Mouse (Mus musculus) stomach, postnatal 0 days (tissue): ENCODE measurements around the gene Unc13a. TPM values are rescaled to one million over a fixed set of nuclear protein-coding genes. Genes with fewer than 3 reads are reported as not detected.

Experiments
- ATAC-seq: fragments of 200-750 bp; cut with Nextera tagmentation; 2 replicates; pipeline ENCODE4 v1.8.0; 2017; ENCODE audit not compliant: low FRiP score, low TSS enrichment
- DNase-seq: peaks from one replicate; pipeline ENCODE4 v3.0.0-alpha.2; 2016; ENCODE audit warnings: low spot score
- H3K27ac ChIP-seq: fragments of 300-500 bp; sonication (generic); replicated peaks from 2 replicates; pipeline ENCODE4 v1.5.1; 2014; ENCODE audit warnings: mild to moderate bottlenecking, control low read depth
- H3K27me3 ChIP-seq: fragments of 300-500 bp; sonication (generic); 2 replicates; pipeline ENCODE4 v1.6.1; 2014; ENCODE audit warnings: low read length; ENCODE audit not compliant: control insufficient read depth, insufficient read depth
- H3K36me3 ChIP-seq: fragments of 300-500 bp; sonication (generic); 2 replicates; pipeline ENCODE4 v1.6.1; 2014; ENCODE audit warnings: low read length, mixed read lengths; ENCODE audit not compliant: control insufficient read depth, insufficient read depth
- H3K4me1 ChIP-seq: fragments of 300-500 bp; sonication (generic); replicated peaks from 2 replicates; pipeline ENCODE4 v1.6.1; 2014; ENCODE audit warnings: antibody characterized with exemption; ENCODE audit not compliant: control insufficient read depth, insufficient read depth
- H3K4me2 ChIP-seq: fragments of 300-500 bp; sonication (generic); replicated peaks from 2 replicates; pipeline ENCODE4 v1.6.1; 2014; ENCODE audit warnings: low read depth, mild to moderate bottlenecking, control low read depth, moderate library complexity
- H3K4me3 ChIP-seq: fragments of 300-500 bp; sonication (generic); 2 replicates; pipeline ENCODE4 v1.5.1; 2014; ENCODE audit warnings: low read depth, low read length, control low read depth
- H3K9ac ChIP-seq: fragments of 300-500 bp; sonication (generic); 2 replicates; pipeline ENCODE4 v1.6.1; 2014; ENCODE audit warnings: mild to moderate bottlenecking, low read length, control low read depth, mixed read lengths
- H3K9me3 ChIP-seq: fragments of 300-500 bp; sonication (generic); 2 replicates; pipeline ENCODE4 v1.6.1; 2016; ENCODE audit warnings: low read length; ENCODE audit not compliant: control insufficient read depth
- CTCF ChIP-seq: IDR thresholded peaks from 2 replicates; pipeline ENCODE4 v1.5.1; 2016; ENCODE audit warnings: antibody characterized with exemption, low read depth, mild to moderate bottlenecking, moderate library complexity
- EP300 ChIP-seq: optimal IDR thresholded peaks from 2 replicates; pipeline ENCODE3; 2016; ENCODE audit warnings: antibody characterized with exemption
- WGBS: fragments of 180-500 bp; shearing (Covaris S2); extraction: QIAGEN DNeasy Blood & Tissue Kit; methylation state at CpG from one replicate; pipeline ENCODE4 v1.1.7; 2014; 5-methylcytosine and 5-hydroxymethylcytosine counted together
- polyA plus RNA-seq: library from polyadenylated mRNA; unstranded; fragments of >200 nt; fragmentation: Nextera tagmentation; extraction: Ambion mirVana; gene quantifications from 2 replicates; pipeline ENCODE4 v1.2.1, GENCODE M21; 2015

The Unc13a gene
- polyA plus RNA-seq, 1 experiment from 2014 or later = 0.46 TPM

- H3K36me3 ChIP-seq = no peaks in the 10 kb centered on the region
- peaks cover 3% of the 10 kb centered on the region for H3K4me1 ChIP-seq
- H3K9ac ChIP-seq = peak within 1 kb of the TSS; percentile 81
- H3K27me3 ChIP-seq = no peaks in the 10 kb centered on the region
- no peaks in the 10 kb centered on the region for H3K9me3 ChIP-seq
- ATAC-seq (peak; percentile 83), DNase-seq (peak; percentile 92)
- H3K4me2 ChIP-seq = peak within 1 kb of the TSS; percentile 72
- under 1% methylated on average over 71 of the region's 71 CpGs for WGBS
- peak within 1 kb of the TSS; percentile 97 for H3K27ac ChIP-seq
- no peak for TF ChIP-seq EP300
- TF ChIP-seq CTCF = no peak
- peak within 1 kb of the TSS; percentile 72 for H3K4me3 ChIP-seq
Observed at GRCm38 (mm10) chr8:71591471-71592373, 79.8 kb downstream of the Unc13a start, which contains the start of gene Pgls. Pgls (plus strand) TSS chr8:71592176.

DNA sequence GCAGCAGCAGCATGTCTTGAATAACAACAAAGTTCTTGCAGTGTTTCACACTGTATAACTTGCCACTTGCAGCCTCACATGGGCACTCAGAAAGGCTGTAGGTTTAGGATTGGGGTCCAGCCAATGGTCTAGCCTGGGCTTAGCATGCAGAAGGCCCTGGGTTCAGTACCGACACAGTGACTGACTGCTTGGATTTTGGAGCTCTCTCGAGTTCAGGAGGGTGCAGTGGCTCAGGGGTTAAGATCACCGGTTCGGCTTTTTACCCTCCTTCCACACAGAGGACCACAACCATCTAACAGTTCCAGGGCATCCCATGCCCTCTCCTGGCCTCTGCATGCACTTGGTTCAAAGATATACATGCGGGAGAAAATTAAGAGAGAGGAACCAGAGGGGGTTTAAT is 80.5 kb downstream of the Unc13a start:
- ATAC-seq = no peak
- DNase-seq = no peak
- 25% methylated on average over 5 of the region's 5 CpGs for WGBS
- Histone ChIP-seq H3K4me2 (peak overlapping the region; percentile 72), H3K9ac (peak overlapping the region; percentile 81), H3K36me3 (no peaks in the 10 kb centered on the region), H3K27me3 (no peaks in the 10 kb centered on the region), H3K4me1 (peaks cover 3% of the 10 kb centered on the region), H3K9me3 (no peaks in the 10 kb centered on the region), H3K4me3 (peak overlapping the region; percentile 72), H3K27ac (no peak overlapping the region)
- TF ChIP-seq CTCF (no peak), EP300 (no peak)

DNA sequence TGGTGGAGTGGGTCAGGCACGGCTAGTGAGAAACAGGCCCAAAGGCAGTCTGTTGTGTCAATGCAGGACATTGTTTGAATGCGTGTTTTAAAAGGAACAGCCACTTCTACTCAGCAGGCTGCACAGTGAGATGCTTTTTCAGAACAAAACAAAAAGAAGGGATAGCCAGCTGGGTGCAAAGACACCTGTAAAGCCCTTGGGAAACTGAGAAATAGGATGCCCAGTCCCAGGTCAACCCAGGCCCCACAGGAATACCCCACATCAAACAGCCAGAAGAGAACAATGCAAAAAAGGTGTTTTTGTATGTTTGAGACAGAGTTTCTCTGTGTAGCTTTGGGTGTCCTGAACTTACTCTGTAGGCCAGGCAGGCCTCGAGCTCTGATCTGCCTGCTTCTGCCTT is 82.8 kb downstream of the Unc13a start:
- DNase-seq (no peak), ATAC-seq (no peak)
- no peak for TF ChIP-seq CTCF
- no peak for TF ChIP-seq EP300
- Histone ChIP-seq H3K36me3 (peaks cover 4% of the 10 kb centered on the region; the same call in 1 of the 2 replicates), H3K9ac (no peak overlapping the region), H3K4me1 (peaks cover 3% of the 10 kb centered on the region), H3K4me3 (no peak overlapping the region), H3K4me2 (no peak overlapping the region), H3K9me3 (no peaks in the 10 kb centered on the region), H3K27me3 (no peaks in the 10 kb centered on the region), H3K27ac (no peak overlapping the region)
- 77% methylated on average over 3 of the region's 3 CpGs for WGBS

DNA sequence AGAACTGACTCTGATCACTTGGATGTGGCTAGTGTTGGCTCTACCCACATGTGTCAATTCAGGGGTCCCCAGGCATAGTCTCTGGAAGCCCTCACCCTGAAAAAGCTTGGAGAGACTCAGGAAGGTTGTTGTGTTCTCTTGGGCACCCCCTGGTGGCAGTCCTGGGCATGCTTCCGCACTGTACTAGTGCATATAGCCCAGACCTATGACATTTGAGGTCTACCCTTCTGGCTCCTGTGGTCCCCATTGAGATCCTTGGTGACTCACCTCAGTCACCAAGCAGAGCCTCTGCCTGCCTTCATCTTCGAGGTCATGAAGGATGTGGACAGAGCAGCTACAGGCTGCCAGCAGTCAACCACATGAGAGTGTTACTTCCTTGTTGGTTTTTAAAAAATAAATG is 84.7 kb downstream of the Unc13a start:
- 71% methylated on average over 2 of the region's 2 CpGs for WGBS

GRCm38 (mm10) chr8:71580201-71580600 is 91.4 kb downstream of the Unc13a start:
- no peak for ATAC-seq
- no peaks in the 10 kb centered on the region; the same call in 1 of the 2 replicates for H3K4me1 ChIP-seq
- H3K9me3 ChIP-seq = no peaks in the 10 kb centered on the region
- no peak overlapping the region for H3K4me2 ChIP-seq
- no peak overlapping the region; the same call in 1 of the 2 replicates for H3K9ac ChIP-seq
- DNase-seq = no peak
- TF ChIP-seq CTCF (no peak), EP300 (no peak)
- no peaks in the 10 kb centered on the region; the same call in 1 of the 2 replicates for H3K36me3 ChIP-seq
- WGBS = 46% methylated on average over 9 of the region's 9 CpGs
- H3K4me3 ChIP-seq = no peak overlapping the region
- H3K27ac ChIP-seq = no peak overlapping the region
- no peaks in the 10 kb centered on the region for H3K27me3 ChIP-seq

More for the DNA sequence above, 84.7 kb downstream of the Unc13a start:
- Histone ChIP-seq H3K4me2 (no peak overlapping the region), H3K36me3 (peaks cover 4% of the 10 kb centered on the region; the same call in 1 of the 2 replicates), H3K27ac (no peak overlapping the region), H3K4me1 (no peaks in the 10 kb centered on the region), H3K9me3 (no peaks in the 10 kb centered on the region), H3K9ac (no peak overlapping the region), H3K4me3 (no peak overlapping the region), H3K27me3 (no peaks in the 10 kb centered on the region)
- ATAC-seq (no peak), DNase-seq (peak; percentile 71)
- peak; percentile 81 for TF ChIP-seq CTCF
- TF ChIP-seq EP300 = no peak

DNA sequence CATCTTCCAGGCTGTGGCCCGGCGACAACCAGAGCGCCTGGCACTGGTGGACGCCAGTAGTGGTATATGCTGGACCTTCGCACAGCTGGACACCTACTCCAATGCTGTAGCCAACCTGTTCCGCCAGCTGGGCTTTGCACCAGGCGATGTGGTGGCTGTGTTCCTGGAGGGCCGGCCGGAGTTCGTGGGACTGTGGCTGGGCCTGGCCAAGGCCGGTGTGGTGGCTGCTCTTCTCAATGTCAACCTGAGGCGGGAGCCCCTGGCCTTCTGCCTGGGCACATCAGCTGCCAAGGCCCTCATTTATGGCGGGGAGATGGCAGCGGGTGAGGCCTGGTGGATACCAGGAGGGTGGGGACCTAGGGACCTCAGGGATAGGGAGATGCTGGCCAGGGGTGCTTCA is 92.1 kb downstream of the Unc13a start:
- no peaks in the 10 kb centered on the region for H3K9me3 ChIP-seq
- H3K9ac ChIP-seq = no peak overlapping the region
- no peak for DNase-seq
- TF ChIP-seq CTCF (no peak), EP300 (no peak)
- WGBS = 83% methylated on average over 14 of the region's 14 CpGs
- no peak for ATAC-seq
- no peaks in the 10 kb centered on the region for H3K27me3 ChIP-seq
- H3K36me3 ChIP-seq = no peaks in the 10 kb centered on the region
- no peaks in the 10 kb centered on the region; the same call in 1 of the 2 replicates for H3K4me1 ChIP-seq
- H3K27ac ChIP-seq = no peak overlapping the region
- no peak overlapping the region for H3K4me3 ChIP-seq
- no peak overlapping the region for H3K4me2 ChIP-seq
